Mouse (Mus musculus) urinary bladder, adult 2 months (tissue): ENCODE data around the gene Olfr606. TPM values are rescaled to one million over a fixed set of nuclear protein-coding genes. Genes with fewer than 3 reads are reported as not detected.
"Not testable (repeated sequence)": the region's sequence is repeated elsewhere in the genome, so short reads cannot be mapped to it uniquely, and the experiment has no call there.

Source experiments
- DNase-seq: peaks from one replicate; pipeline ENCODE4 v3.0.0; 2022; ENCODE audit warnings: low spot score
- polyA plus RNA-seq: library from polyadenylated mRNA; depleted of rRNA; stranded (reverse); fragments of >200 nt; gene quantifications from 2 replicates; pipeline ENCODE4 v1.2.3, GENCODE M21; 2012; rRNA removed

Gene Olfr606
- not detected in 2 replicates for polyA plus RNA-seq

- DNase-seq, result no peak
These were observed at the start of gene Olfr606 for GRCm38 (mm10) chr7:103448746-103449145. Olfr606 (plus strand) TSS chr7:103449046.

GRCm38 (mm10) chr7:103406521-103407055 is 42.3 kb upstream of the Olfr606 start:
- DNase-seq, result not testable (repeated sequence)

DNA sequence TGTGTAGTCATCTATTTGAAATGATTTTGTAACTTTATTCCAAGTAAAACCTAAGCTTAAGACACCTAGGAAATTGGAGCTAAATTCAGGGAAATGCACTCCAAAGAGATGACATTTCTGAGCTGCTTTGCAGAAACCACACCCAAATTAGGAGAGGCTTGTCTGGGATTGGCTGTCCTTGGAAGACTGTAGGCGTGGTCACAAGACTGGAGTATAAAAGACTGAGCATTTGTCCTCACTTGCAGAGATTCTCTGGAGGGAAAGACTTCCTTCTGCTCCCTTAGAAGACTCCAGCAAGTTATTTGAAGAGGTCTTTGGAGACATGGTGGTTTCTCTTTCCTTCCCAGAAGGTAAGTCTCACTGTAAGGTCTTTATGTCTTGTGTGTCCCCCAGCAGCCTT is 34.1 kb upstream of the Olfr606 start, which contains the start of gene Usp17lc:
Gene Usp17lc, plus strand, starts transcription at position 301 of the 400 bp plus-strand sequence.
- not testable (repeated sequence) for DNase-seq

- no peak for DNase-seq
These were observed 3.5 kb upstream of the Olfr606 start, which contains the start of gene Olfr605 for GRCm38 (mm10) chr7:103445339-103445738. Olfr605 (minus strand) TSS chr7:103445439.

GRCm38 (mm10) chr7:103460590-103460989 is 11.7 kb downstream of the Olfr606 start:
- DNase-seq, result no peak

DNA sequence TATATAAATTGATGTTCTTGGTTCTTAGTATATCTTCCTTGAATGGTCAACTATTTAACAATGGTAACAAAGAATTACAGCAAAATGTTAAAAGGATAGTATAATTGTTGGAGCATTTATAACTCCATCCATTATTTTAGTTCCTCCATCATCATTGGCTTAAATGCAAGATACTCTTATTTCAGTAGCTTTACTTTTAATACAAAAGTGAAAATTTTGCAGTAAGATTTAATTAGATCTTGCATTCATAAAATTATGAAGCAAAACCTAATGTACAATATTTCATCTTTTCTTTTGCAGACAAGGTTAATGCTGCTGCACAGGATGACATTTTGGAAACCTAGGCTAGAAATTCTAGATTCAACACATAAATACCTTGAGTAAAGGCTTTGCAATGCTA is 20.7 kb downstream of the Olfr606 start, which contains the start of gene Olfr608:
Gene Olfr608, plus strand, starts transcription at position 301 of the 400 bp plus-strand sequence.
- DNase-seq, result no peak

- not testable (repeated sequence) for DNase-seq
These were observed 28.3 kb downstream of the Olfr606 start for GRCm38 (mm10) chr7:103477106-103477505.

GRCm38 (mm10) chr7:103497962-103498361 is 49.1 kb downstream of the Olfr606 start, which contains the start of gene Olfr609:
Olfr609 (minus strand) TSS chr7:103498062.
- no peak for DNase-seq

Other genes starting within 250 kb of the Olfr606 start
- not detected in 2 replicates for gene Olfr593, start 237.2 kb upstream of the Olfr606 start, polyA plus RNA-seq
- gene Olfr594, start 232.1 kb upstream of the Olfr606 start, polyA plus RNA-seq, result not detected in 2 replicates
- gene Usp17ld, start 196.5 kb upstream of the Olfr606 start, polyA plus RNA-seq, result not detected in 2 replicates
- not detected in 2 replicates for gene Olfr596, start 143.4 kb upstream of the Olfr606 start, polyA plus RNA-seq
- gene Olfr597, start 132.7 kb upstream of the Olfr606 start, polyA plus RNA-seq, result not detected in 2 replicates
- gene Olfr598, start 125.5 kb upstream of the Olfr606 start, polyA plus RNA-seq, result not detected in 2 replicates
- not detected in 2 replicates for gene Olfr599, start 113.1 kb upstream of the Olfr606 start, polyA plus RNA-seq
- not detected in 2 replicates for gene Olfr600, start 99.4 kb upstream of the Olfr606 start, polyA plus RNA-seq
- not detected in 2 replicates for gene Olfr601, start 86.4 kb upstream of the Olfr606 start, polyA plus RNA-seq
- gene Olfr603, start 62.9 kb upstream of the Olfr606 start, polyA plus RNA-seq, result not detected in 2 replicates
- gene Usp17lc, start 34.0 kb upstream of the Olfr606 start, polyA plus RNA-seq, result not detected in 2 replicates
- gene Olfr605, start 3.6 kb upstream of the Olfr606 start, polyA plus RNA-seq, result not detected in 2 replicates
- gene Olfr607, start 15.1 kb downstream of the Olfr606 start, polyA plus RNA-seq, result not detected in 2 replicates
- not detected in 2 replicates for gene Olfr608, start 20.8 kb downstream of the Olfr606 start, polyA plus RNA-seq
- not detected in 2 replicates for gene Olfr609, start 49.0 kb downstream of the Olfr606 start, polyA plus RNA-seq
- gene Olfr610, start 63.1 kb downstream of the Olfr606 start, polyA plus RNA-seq, result not detected in 2 replicates
- gene Olfr611, start 71.8 kb downstream of the Olfr606 start, polyA plus RNA-seq, result not detected in 2 replicates
- not detected in 2 replicates for gene Olfr612, start 93.7 kb downstream of the Olfr606 start, polyA plus RNA-seq
- gene Olfr613, start 99.0 kb downstream of the Olfr606 start, polyA plus RNA-seq, result not detected in 2 replicates
- gene Olfr615, start 107.0 kb downstream of the Olfr606 start, polyA plus RNA-seq, result not detected in 2 replicates
- gene Olfr616, start 120.1 kb downstream of the Olfr606 start, polyA plus RNA-seq, result not detected in 2 replicates
- not detected in 2 replicates for gene Olfr617, start 124.0 kb downstream of the Olfr606 start, polyA plus RNA-seq
- not detected in 2 replicates for gene Olfr618, start 141.1 kb downstream of the Olfr606 start, polyA plus RNA-seq
- not detected in 2 replicates for gene Olfr619, start 151.5 kb downstream of the Olfr606 start, polyA plus RNA-seq
- not detected in 2 replicates for gene Olfr620, start 163.5 kb downstream of the Olfr606 start, polyA plus RNA-seq
- gene Olfr622, start 193.7 kb downstream of the Olfr606 start, polyA plus RNA-seq, result not detected in 2 replicates
- gene Olfr623, start 214.7 kb downstream of the Olfr606 start, polyA plus RNA-seq, result not detected in 2 replicates
- 0.01 and 0.03 TPM in 2 replicates for gene Olfr624, start 222.1 kb downstream of the Olfr606 start, polyA plus RNA-seq
- not detected in 2 replicates for gene Olfr625-ps1, start 233.7 kb downstream of the Olfr606 start, polyA plus RNA-seq